Mouse (Mus musculus) CH12.LX (cell line): ENCODE results near the gene March10.

Experiments used
- MAFK ChIP-seq: IDR thresholded peaks from 2 replicates; pipeline ENCODE4 v1.6.1; 2011; ENCODE audit warnings: low read length, improper control_type of control experiment; ENCODE audit not compliant: insufficient replicate concordance
- POLR2A ChIP-seq: IDR thresholded peaks from 2 replicates; pipeline ENCODE4 v1.6.1; 2011; ENCODE audit warnings: low read depth, mild to moderate bottlenecking, improper control_type of control experiment, low read length

GRCm38 (mm10) chr11:105402355-105402754 lies 54.2 kb downstream of the March10 start:
- TF ChIP-seq MAFK: no peak
- TF ChIP-seq POLR2A: no peak
